Mouse (Mus musculus): ENCODE measurements around the gene Ergic2. TPM values are rescaled to one million over a fixed set of nuclear protein-coding genes. Genes with fewer than 3 reads are reported as not detected.
"Not testable (repeated sequence)": the region's sequence is repeated elsewhere in the genome, so short reads cannot be mapped to it uniquely, and the experiment has no call there.

Ergic2 gene
- polyA plus RNA-seq, 1 experiment from 2014 or later = 139 TPM

DNA sequence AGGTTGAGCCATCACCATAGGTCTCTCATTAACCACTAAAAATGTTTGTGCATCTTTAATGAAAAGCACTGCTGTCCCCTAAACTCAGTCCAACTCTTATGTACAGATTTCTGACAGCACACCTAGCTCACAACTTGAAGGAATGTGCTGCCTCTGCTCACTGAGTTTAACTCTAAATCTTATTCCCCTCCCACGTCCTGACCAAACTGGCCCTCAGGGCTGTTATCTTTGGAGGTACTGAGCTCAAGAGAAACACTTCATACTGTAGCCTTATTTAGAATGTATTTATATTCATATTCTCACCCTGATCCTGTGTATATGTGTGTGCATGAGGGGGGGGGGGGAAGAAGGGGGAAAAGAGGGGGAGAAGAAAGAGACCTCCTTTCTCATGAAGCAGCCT, 4.7 kb downstream of the Ergic2 start:
- H3K9ac ChIP-seq = no peak overlapping the region; the same call in 1 of the 2 replicates
- no peak for ATAC-seq (ENCODE audit: extremely low read depth, insufficient number of reproducible peaks, low FRiP score, low TSS enrichment)
- no peak overlapping the region for H3K4me2 ChIP-seq
- H3K36me3 ChIP-seq = peaks cover 26% of the 10 kb centered on the region
- H3K4me3 ChIP-seq = no peak overlapping the region
- H3K27ac ChIP-seq (replicated peaks) = no peak overlapping the region
- WGBS = 29% methylated on average over 1 of the region's 1 CpGs
- H3K27me3 ChIP-seq (replicated peaks) = no peaks in the 10 kb centered on the region
- peaks cover 25% of the 10 kb centered on the region for H3K4me1 ChIP-seq
- H3K9me3 ChIP-seq = no peaks in the 10 kb centered on the region

DNA sequence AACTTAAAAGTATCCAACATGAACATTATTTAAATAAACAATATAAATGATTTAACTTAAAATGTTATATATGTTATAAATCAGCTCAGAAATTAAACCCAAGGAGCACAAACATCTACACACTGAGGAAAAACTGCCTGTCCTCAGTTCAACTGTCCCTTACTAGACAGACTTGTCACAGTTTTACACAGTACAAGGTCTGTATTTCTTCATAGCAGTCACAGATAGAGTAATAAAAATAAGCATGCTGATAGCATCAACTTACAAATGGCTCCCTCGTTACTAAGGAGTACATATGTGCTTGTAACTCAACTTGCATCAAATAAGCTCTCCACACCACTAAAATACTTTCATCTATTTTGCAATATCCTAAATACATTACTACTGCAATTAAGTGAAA, 7.0 kb downstream of the Ergic2 start:
- peaks cover 45% of the 10 kb centered on the region for H3K36me3 ChIP-seq
- H3K9ac ChIP-seq = no peak overlapping the region
- H3K4me3 ChIP-seq = no peak overlapping the region
- no peaks in the 10 kb centered on the region for H3K9me3 ChIP-seq
- peaks cover 14% of the 10 kb centered on the region for H3K4me1 ChIP-seq
- WGBS = 64% methylated on average over 1 of the region's 1 CpGs
- no peaks in the 10 kb centered on the region for H3K27me3 ChIP-seq (replicated peaks)
- no peak overlapping the region for H3K27ac ChIP-seq (replicated peaks)
- no peak overlapping the region for H3K4me2 ChIP-seq
- no peak for ATAC-seq (ENCODE audit: extremely low read depth, insufficient number of reproducible peaks, low FRiP score, low TSS enrichment)

DNA sequence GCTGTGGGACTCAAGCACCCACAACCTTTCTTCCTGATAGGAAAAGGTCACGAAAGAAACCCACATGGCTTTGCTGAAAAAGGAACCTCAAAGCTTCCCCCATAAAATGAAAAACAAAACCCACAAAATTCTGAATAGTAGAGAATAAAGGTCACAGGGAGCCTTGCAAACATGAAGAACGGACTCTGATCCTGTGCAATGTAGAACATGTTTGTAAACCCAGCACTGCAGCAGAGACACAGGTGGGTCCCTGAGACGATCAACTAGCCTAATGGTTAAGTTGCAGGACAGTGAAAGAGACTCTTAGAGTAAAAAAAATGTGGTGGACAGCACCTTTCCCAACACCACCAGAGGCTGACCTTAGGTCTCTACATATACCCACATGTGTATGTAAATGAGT, 12.4 kb downstream of the Ergic2 start:
- Histone ChIP-seq H3K4me2 (no peak overlapping the region), H3K9me3 (no peaks in the 10 kb centered on the region), H3K9ac (no peak overlapping the region), H3K36me3 (peaks cover 80% of the 10 kb centered on the region), H3K27me3 (replicated peaks) (no peaks in the 10 kb centered on the region), H3K4me1 (no peaks in the 10 kb centered on the region), H3K4me3 (no peak overlapping the region), H3K27ac (replicated peaks) (no peak overlapping the region)
- 90% methylated on average over 3 of the region's 3 CpGs for WGBS
- ATAC-seq (ENCODE audit: extremely low read depth, insufficient number of reproducible peaks, low FRiP score, low TSS enrichment) = no peak

DNA sequence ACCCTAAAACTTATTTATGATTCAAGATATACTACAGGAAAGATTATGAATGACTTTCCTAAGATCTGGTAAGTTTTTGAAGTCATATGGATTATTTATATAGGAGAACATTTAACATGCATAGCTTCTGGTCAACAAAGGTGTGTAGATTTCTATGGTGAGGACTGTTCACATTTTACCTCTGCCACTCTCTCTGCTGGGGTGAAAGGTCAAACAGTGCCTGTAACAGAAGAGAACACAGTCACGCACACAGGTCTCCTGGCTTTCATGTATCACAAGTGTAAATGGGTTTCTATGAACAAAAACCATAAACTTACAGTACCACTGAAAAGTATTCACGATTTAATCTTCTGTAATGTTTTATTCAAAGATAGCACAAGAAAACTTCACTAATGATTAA, 13.0 kb downstream of the Ergic2 start:
- Histone ChIP-seq H3K9me3 (no peaks in the 10 kb centered on the region), H3K36me3 (peaks cover 83% of the 10 kb centered on the region)

DNA sequence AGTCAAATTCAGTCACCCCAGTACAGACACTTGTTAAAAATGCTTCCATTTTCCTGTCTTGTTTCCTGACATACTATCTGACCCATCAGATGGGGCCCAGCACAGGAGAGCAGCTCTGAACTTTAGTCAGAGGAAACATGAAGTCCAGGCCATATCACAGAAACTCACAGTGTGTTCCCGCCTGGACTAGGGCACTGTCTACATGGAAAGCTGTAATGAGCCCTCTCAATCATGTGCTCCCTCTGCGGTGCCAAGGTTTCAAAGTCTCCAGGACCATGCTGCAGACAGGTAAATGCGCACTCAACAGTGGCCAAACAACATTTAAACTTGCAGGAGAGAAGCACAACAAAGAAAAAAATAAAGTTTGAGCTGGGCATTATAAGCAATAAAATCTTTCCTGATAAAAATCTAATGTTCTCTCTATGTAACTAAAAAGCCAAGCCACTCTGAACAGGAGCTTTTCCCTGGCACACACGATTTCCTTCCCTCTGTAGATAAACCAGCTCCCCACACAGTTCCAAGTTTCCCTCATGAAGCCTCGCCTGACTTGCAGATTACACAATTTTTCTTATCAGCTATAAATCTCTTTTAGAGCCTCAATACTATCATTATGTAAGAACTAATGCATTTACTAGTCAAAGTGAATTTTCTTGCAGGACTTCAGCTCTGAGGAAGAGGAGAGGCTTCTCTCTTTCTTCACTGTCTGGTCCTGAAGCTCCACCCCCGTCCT, 18.0 kb downstream of the Ergic2 start:
- H3K27ac ChIP-seq (replicated peaks) = no peak overlapping the region
- H3K4me1 ChIP-seq = no peaks in the 10 kb centered on the region
- no peak overlapping the region for H3K4me2 ChIP-seq
- H3K9ac ChIP-seq = no peak overlapping the region
- H3K9me3 ChIP-seq = no peaks in the 10 kb centered on the region
- 81% methylated on average over 6 of the region's 6 CpGs for WGBS
- H3K4me3 ChIP-seq = no peak overlapping the region
- ATAC-seq (ENCODE audit: extremely low read depth, insufficient number of reproducible peaks, low FRiP score, low TSS enrichment) = no peak
- no peaks in the 10 kb centered on the region for H3K27me3 ChIP-seq (replicated peaks)
- H3K36me3 ChIP-seq = peaks cover 84% of the 10 kb centered on the region

More for the DNA sequence above, 13.0 kb downstream of the Ergic2 start:
- ATAC-seq (ENCODE audit: extremely low read depth, insufficient number of reproducible peaks, low FRiP score, low TSS enrichment) = no peak
- Histone ChIP-seq H3K9ac (no peak overlapping the region), H3K4me3 (no peak overlapping the region), H3K4me1 (no peaks in the 10 kb centered on the region), H3K27ac (replicated peaks) (no peak overlapping the region), H3K4me2 (no peak overlapping the region), H3K27me3 (replicated peaks) (no peaks in the 10 kb centered on the region)
- WGBS = 83% methylated on average over 2 of the region's 2 CpGs

DNA sequence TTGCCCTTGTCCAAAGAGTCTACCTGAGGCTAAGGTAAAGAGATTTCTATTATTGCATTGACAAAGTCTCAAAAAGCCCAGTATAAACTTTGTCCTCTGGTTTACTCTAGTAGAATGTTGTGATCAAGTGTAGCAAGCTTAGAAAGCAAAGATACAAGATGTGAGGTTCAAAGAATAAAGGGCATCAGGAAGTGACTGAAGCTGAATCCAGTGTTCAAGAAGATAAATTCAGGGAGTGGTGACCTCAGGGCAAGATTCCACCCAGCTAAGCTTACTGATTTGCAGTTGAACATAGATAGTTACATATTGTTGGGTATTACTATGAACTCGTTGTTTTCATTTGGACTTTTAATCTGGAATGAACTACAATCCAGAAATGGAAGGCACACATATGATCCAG, 26.5 kb downstream of the Ergic2 start:
- Histone ChIP-seq H3K27me3 (replicated peaks) (no peaks in the 10 kb centered on the region), H3K9me3 (no peaks in the 10 kb centered on the region), H3K9ac (no peak overlapping the region), H3K4me2 (no peak overlapping the region), H3K36me3 (peaks cover 95% of the 10 kb centered on the region), H3K4me1 (no peaks in the 10 kb centered on the region), H3K27ac (replicated peaks) (no peak overlapping the region), H3K4me3 (no peak overlapping the region)
- ATAC-seq (ENCODE audit: extremely low read depth, insufficient number of reproducible peaks, low FRiP score, low TSS enrichment) = no peak
- 78% methylated on average over 1 of the region's 1 CpGs for WGBS

DNA sequence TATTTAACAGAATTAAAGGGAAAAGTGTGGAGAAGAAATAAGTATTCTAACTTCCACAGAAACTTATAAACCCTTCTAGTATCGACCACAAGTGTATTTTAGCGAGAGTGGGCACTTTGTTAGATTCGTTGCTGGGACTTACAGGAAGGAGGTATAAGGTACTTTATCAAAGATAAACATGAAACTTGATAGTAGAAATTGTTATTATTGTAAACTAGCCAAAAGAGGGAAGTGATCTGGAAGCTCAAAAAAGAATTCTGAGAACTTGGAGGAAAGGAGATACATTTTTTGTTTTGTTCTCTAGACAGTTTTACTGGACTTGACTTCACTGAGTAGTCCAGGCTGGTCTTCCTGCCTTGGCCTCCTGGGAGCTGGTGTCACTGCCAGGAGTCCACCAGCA, 39.3 kb downstream of the Ergic2 start:
- no peak for ATAC-seq (ENCODE audit: extremely low read depth, insufficient number of reproducible peaks, low FRiP score, low TSS enrichment)
- H3K27me3 ChIP-seq (replicated peaks) = no peaks in the 10 kb centered on the region
- no peak overlapping the region for H3K4me2 ChIP-seq
- 54% methylated on average over 3 of the region's 3 CpGs for WGBS
- peaks cover 3% of the 10 kb centered on the region for H3K9me3 ChIP-seq
- H3K36me3 ChIP-seq = no peaks in the 10 kb centered on the region
- H3K9ac ChIP-seq = no peak overlapping the region
- no peak overlapping the region for H3K27ac ChIP-seq (replicated peaks)
- H3K4me1 ChIP-seq = peaks cover 19% of the 10 kb centered on the region
- H3K4me3 ChIP-seq = no peak overlapping the region

DNA sequence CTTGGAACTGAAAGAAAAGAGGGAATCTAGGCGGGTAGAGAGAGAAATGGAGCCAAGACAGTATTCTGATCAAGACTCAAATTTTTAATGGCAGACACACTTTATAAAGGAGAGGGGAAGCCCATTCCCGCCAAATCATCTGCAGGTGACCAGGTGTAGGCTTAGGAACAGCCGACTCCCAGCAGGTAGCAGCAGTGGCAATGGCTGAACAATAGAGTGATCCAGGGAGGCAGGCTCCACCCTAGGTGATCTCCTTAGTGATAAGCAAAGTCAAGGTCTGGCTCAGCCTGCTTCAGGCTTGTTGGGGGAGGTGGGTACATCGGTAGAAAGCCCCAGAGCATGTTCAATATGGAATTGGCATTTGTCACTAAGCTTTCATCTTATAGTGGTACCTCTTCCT, 59.9 kb downstream of the Ergic2 start:
- H3K4me3 ChIP-seq; H3K9me3 ChIP-seq; H3K4me2 ChIP-seq; H3K36me3 ChIP-seq; H3K27me3 ChIP-seq (replicated peaks); H3K27ac ChIP-seq (replicated peaks); H3K9ac ChIP-seq; ATAC-seq (ENCODE audit: extremely low read depth, insufficient number of reproducible peaks, low FRiP score, low TSS enrichment); H3K4me1 ChIP-seq: not testable (repeated sequence)
- 48% methylated on average over 4 of the region's 4 CpGs for WGBS

DNA sequence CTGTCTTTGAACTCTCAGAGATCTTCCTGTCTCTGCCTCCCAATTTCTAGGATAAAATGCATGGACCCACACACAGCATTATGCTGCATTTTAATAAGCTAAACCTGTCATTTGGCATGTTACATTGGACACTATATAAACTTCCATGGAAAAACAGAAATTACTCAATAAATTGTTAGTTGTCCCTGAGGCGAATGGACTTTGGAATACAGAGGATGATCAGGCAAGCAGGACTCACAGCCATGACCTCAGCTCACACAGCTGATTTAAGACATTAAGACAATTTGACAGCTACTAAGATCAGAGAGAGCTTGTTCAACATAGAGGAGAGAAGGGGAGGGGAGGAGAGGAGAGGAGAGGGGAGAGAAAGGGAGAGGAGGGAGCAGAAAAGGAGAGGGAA, 69.8 kb downstream of the Ergic2 start:
- H3K36me3 ChIP-seq = no peaks in the 10 kb centered on the region
- H3K4me3 ChIP-seq = no peak overlapping the region
- no peak overlapping the region for H3K4me2 ChIP-seq
- H3K9me3 ChIP-seq = no peaks in the 10 kb centered on the region
- H3K9ac ChIP-seq = no peak overlapping the region
- 82% methylated on average over 1 of the region's 1 CpGs for WGBS
- H3K27ac ChIP-seq (replicated peaks) = no peak overlapping the region
- no peak for ATAC-seq (ENCODE audit: extremely low read depth, insufficient number of reproducible peaks, low FRiP score, low TSS enrichment)
- H3K4me1 ChIP-seq = no peaks in the 10 kb centered on the region
- H3K27me3 ChIP-seq (replicated peaks) = peaks cover 6% of the 10 kb centered on the region; the same call in 1 of the 2 replicates

DNA sequence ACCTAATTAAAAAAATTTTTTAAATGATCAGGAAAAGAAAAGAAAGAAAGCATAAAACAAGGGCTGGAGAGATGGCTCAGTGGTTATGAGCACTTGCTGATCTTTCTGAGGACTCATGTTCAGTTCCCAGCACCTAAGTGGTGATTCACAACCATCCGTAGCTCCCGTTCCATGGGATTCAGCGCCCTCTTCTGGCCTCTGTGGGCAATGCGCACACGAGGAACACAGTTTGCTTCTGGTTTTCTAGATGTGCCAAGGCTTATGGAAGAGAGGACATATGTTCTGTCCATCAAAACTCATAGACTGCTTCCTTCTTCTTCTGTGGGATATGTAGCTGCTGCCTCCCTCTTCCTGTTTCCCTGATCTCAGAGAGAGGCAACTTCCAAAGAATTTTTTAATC, 70.3 kb downstream of the Ergic2 start:
- H3K27me3 ChIP-seq (replicated peaks) = peaks cover 6% of the 10 kb centered on the region; the same call in 1 of the 2 replicates
- H3K4me3 ChIP-seq = no peak overlapping the region
- no peaks in the 10 kb centered on the region for H3K9me3 ChIP-seq
- H3K36me3 ChIP-seq = no peaks in the 10 kb centered on the region
- H3K4me1 ChIP-seq = no peaks in the 10 kb centered on the region
- ATAC-seq (ENCODE audit: extremely low read depth, insufficient number of reproducible peaks, low FRiP score, low TSS enrichment) = no peak
- H3K9ac ChIP-seq = no peak overlapping the region
- H3K4me2 ChIP-seq = no peak overlapping the region
- H3K27ac ChIP-seq (replicated peaks) = no peak overlapping the region
- WGBS = 72% methylated on average over 5 of the region's 5 CpGs

DNA sequence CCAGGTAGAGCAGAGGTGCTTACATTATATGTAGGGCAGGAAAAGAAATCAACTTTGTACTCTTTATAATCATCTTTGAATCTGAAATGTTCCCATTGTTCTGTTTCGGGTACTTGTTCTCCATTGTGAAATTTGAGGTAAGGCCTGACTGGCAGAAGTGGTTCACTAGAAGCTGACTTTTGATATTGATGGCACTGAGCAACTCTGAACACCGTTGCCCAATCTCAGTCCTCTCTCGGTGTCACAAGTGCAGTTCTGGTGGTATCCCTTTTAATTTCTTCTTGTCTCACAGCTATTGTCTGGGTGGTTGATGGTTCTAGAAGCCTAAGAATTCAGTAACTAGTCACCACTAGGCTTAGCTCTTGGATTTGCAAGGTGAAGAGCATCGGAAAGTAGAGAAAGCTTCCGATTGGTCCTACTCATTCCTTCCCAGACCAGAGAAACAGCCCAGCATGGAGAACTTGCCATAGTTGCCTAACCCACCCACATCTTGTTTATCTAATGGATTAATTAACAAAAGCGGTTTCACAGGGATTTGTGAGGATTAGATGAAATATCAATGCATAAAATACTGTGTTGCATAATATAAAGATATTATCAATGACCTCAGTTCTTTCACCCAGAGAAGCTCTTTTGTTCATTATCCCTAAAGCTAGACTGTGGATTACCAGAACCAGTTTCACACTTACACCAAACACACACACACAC, 72.7 kb downstream of the Ergic2 start:
- H3K9me3 ChIP-seq = no peaks in the 10 kb centered on the region
- no peak overlapping the region for H3K27ac ChIP-seq (replicated peaks)
- H3K4me1 ChIP-seq = no peaks in the 10 kb centered on the region
- no peak overlapping the region for H3K4me3 ChIP-seq
- whole genome bisulfite sequencing = 77% methylated on average over 6 of the region's 6 CpGs
- H3K36me3 ChIP-seq = no peaks in the 10 kb centered on the region
- no peak for ATAC-seq (ENCODE audit: extremely low read depth, insufficient number of reproducible peaks, low FRiP score, low TSS enrichment)
- no peak overlapping the region for H3K4me2 ChIP-seq
- H3K9ac ChIP-seq = no peak overlapping the region
- H3K27me3 ChIP-seq (replicated peaks) = peaks cover 6% of the 10 kb centered on the region; the same call in 1 of the 2 replicates
